Mouse (Mus musculus) erythroblast, embryonic 14.5 days (primary cell): ENCODE results near the gene Igsf8. TPM values are rescaled to one million over a fixed set of nuclear protein-coding genes. Genes with fewer than 3 reads are reported as not detected.

ENCODE experiments used
- H3K27me3 ChIP-seq: 2 replicates; pipeline ENCODE4 v1.6.1; 2012; ENCODE audit warnings: inconsistent platforms; ENCODE audit not compliant: control insufficient read depth
- H3K36me3 ChIP-seq: 2 replicates; pipeline ENCODE4 v1.6.1; 2012; ENCODE audit warnings: mild to moderate bottlenecking, inconsistent platforms; ENCODE audit not compliant: control insufficient read depth
- H3K4me1 ChIP-seq: 2 replicates; pipeline ENCODE4 v1.6.1; 2012; ENCODE audit warnings: inconsistent platforms; ENCODE audit not compliant: control insufficient read depth
- H3K4me3 ChIP-seq: replicated peaks from 2 replicates; pipeline ENCODE3; 2012; ENCODE audit warnings: moderate library complexity, mild to moderate bottlenecking, inconsistent platforms
- H3K9me3 ChIP-seq: 2 replicates; pipeline ENCODE4 v1.6.1; 2012; ENCODE audit warnings: low read length, inconsistent platforms, mixed read lengths; ENCODE audit not compliant: control insufficient read depth
- GATA1 ChIP-seq: IDR thresholded peaks from 2 replicates; pipeline ENCODE4 v1.6.1; 2012; ENCODE audit warnings: low read length, inconsistent platforms, mixed read lengths
- TAL1 ChIP-seq: IDR thresholded peaks from 3 replicates; pipeline ENCODE4 v1.6.1; 2012; ENCODE audit warnings: low read length, inconsistent platforms, mixed read lengths
- polyA plus RNA-seq: library from polyadenylated mRNA; stranded (reverse); fragments of >175 nt; gene quantifications from 2 replicates; pipeline ENCODE4 v1.2.3, GENCODE M21; 2012

The Igsf8 gene
- polyA plus RNA-seq, 1 experiment = 2.7 TPM

GRCm38 (mm10) chr1:172306885-172307284, 45.4 kb downstream of the Igsf8 start:
- Histone ChIP-seq H3K36me3 (no peaks in the 10 kb centered on the region), H3K4me1 (peaks cover 44% of the 10 kb centered on the region), H3K4me3 (no peak overlapping the region), H3K9me3 (no peaks in the 10 kb centered on the region), H3K27me3 (peaks cover 14% of the 10 kb centered on the region)
- TF ChIP-seq TAL1 = no peak
- TF ChIP-seq GATA1 = no peak

DNA sequence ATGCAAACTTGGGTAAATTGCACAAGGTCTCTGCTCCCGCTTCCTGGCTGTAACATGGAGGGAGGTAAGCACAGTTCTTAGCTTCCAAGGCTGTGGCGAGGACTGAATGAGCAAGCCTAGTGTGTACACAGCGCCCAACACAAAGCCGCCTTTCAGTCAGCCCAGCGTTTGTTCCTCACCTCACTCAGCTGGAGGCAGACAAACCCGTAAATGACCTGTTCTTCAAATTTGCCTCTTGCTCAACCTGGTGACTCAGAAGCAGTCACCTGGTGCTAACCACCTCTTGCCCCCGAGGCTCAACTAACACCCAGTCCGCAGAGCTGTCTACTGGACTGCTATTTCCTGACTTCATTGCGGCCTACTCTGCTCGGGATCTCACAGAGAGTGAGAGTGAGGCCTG, 46.5 kb downstream of the Igsf8 start:
- H3K4me1 ChIP-seq = peaks cover 54% of the 10 kb centered on the region
- no peaks in the 10 kb centered on the region for H3K36me3 ChIP-seq
- H3K27me3 ChIP-seq = peaks cover 13% of the 10 kb centered on the region
- TF ChIP-seq GATA1 (no peak), TAL1 (no peak)
- H3K4me3 ChIP-seq = no peak overlapping the region
- H3K9me3 ChIP-seq = no peaks in the 10 kb centered on the region

DNA sequence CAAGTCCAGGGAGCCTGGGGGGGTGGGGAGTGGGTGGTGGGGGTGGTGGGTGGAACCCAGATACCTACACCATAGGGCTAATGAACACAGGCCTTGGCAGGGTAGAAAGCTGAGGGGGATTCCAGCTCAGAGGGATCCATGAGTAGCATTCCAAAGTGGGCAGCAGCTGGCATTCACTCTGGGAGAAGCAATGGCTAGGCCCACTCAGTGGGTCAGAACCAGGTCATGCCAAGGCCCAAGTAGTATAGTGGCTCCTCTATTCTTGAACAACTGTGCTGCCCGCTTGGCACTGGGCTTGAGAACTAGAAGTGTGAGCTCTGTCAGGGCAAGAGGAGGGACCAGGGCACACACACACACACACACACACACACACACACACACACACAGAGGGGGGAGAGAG, 47.0 kb downstream of the Igsf8 start:
- Histone ChIP-seq H3K4me3 (no peak overlapping the region), H3K36me3 (no peaks in the 10 kb centered on the region), H3K9me3 (no peaks in the 10 kb centered on the region), H3K27me3 (peaks cover 9% of the 10 kb centered on the region), H3K4me1 (peaks cover 58% of the 10 kb centered on the region)
- TF ChIP-seq GATA1 = no peak
- no peak for TF ChIP-seq TAL1

- peaks cover 54% of the 10 kb centered on the region for H3K4me1 ChIP-seq
These were observed 48.4 kb downstream of the Igsf8 start for GRCm38 (mm10) chr1:172309699-172310398.

GRCm38 (mm10) chr1:172311248-172311906, 49.9 kb downstream of the Igsf8 start:
- Histone ChIP-seq H3K9me3 (no peaks in the 10 kb centered on the region), H3K4me1 (peaks cover 51% of the 10 kb centered on the region), H3K27me3 (no peaks in the 10 kb centered on the region), H3K4me3 (peak overlapping the region; percentile 82), H3K36me3 (peaks cover 6% of the 10 kb centered on the region)
- TF ChIP-seq GATA1 (no peak), TAL1 (no peak)

More at GRCm38 (mm10) chr1:172309699-172310398, 48.4 kb downstream of the Igsf8 start:
- no peak for TF ChIP-seq TAL1
- no peak for TF ChIP-seq GATA1
- H3K9me3 ChIP-seq = no peaks in the 10 kb centered on the region
- no peaks in the 10 kb centered on the region; the same call in 1 of the 2 replicates for H3K27me3 ChIP-seq
- H3K36me3 ChIP-seq = no peaks in the 10 kb centered on the region
- H3K4me3 ChIP-seq = peak overlapping the region; percentile 60

DNA sequence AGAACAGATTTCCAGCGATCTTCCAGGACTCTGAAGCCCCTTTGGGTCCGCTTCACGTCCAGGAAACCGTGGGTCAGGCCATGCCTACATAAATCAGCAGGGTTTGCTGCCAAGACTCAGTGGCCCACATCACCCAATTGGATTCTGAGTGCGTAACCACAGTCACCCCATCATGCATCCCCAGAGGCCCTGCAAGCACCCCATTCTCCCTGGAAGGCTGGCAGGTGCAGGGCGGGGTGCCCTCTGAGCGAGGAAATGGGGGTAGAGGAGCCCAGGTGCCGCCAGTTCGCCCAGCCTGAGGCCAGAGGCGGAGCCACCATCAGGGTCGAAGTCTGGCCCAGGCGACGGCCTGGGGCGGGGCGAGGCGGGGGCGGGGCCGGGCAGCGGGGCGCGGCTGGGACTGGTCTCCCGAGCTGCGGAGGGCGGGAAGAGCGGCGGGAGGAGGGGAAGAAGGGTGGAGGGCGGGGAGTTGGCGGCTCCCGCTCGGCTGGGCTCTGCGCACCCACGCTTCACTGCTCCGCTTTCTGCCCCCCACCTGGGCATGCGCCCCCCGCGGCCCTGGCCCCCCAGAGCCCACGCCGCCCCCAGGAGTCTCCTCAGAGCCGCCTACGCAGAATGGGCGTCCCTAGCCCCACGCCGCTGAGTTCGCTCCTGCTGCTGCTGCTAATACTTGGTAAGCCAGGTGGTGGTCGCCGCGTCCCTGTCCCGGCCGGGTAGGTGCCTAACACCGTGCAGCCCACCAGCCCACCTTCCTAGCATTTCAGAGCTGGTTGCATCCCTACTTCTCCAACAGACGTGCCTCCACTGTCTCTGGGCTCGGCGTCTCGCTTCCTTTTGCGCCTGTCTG, 50.7 kb downstream of the Igsf8 start:
- TF ChIP-seq GATA1 = no peak
- no peak for TF ChIP-seq TAL1
- Histone ChIP-seq H3K4me3 (peak overlapping the region; percentile 82), H3K27me3 (no peaks in the 10 kb centered on the region), H3K36me3 (peaks cover 7% of the 10 kb centered on the region), H3K4me1 (peaks cover 51% of the 10 kb centered on the region), H3K9me3 (no peaks in the 10 kb centered on the region)

DNA sequence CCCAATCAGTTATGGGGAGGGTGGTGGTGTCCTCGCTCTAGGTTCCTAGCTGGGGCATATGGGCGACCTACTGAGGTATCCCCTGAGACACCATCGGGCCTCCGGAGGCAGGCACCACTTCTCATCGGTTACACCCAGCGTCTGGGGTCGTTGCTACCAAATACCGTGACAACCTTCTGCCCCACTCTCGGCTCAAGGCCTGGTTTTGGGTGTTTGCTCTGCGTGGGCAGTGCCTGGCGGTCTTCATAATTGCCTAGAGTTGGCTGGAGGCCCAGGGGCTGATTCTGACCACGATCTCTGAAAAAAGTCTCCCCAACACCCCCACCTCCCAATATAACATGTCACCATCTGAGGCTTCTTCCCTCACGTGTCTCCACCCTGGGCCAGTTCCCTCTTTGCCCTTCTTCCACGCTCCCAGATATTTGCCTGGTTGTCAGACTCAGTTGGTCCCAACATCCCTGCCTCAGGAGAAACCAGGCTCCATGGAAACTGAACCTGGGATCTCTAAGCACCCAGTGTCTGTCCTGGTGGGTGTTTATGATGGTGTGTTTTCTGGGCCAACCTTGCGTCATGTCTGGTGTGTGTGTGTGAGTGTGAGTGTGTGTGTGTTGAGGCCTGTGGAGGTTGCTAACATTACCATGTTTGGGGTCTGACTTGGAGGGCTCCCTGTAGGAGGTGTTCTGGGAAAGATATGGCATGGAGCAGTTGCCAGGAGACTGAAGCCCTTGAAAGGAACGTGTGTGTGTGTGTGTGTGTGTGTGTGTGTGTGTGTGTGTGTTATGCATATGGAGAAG, 51.5 kb downstream of the Igsf8 start:
- Histone ChIP-seq H3K36me3 (peaks cover 14% of the 10 kb centered on the region), H3K27me3 (no peaks in the 10 kb centered on the region), H3K4me3 (peak overlapping the region; percentile 82), H3K4me1 (peaks cover 51% of the 10 kb centered on the region), H3K9me3 (no peaks in the 10 kb centered on the region)
- TF ChIP-seq TAL1 = no peak
- no peak for TF ChIP-seq GATA1

DNA sequence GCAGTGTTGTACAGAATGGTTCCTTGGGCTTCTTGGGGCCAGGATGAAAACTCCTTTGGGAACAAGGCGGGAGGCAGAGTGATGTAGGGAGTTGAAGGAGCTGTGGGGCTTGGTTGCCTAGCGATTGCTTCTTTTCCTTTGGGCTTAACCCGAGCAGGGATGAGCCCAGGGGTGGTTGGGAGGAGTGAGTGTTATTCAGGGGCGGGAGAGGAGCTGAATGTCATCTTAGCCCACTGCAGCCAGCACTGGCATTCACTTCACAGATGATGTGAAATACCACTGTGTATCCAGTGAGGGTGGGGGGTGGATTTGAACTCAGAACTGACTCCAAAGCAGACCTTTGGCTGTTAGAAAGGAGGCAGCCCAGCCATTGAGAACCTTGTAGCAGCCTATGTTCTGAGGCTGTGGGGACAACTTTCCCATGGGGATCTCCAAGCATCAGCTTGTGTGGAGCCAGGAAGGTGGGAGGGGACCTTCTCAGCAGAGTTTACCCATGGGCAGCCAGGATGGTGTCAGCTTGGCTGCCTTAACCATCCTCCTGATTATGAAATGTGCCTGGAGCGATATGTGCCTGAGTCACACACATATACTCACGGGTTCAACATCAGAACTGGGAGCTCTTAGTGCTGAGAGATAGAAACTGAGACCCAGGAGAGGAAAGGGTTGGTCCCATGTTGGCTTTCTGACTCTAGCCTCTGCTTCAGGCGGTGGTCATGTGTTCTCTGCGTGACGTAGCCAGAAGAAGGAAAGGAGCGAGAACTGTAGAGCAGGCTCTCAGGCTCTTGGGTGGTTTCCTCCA, 52.4 kb downstream of the Igsf8 start:
- Histone ChIP-seq H3K36me3 (peaks cover 23% of the 10 kb centered on the region), H3K4me1 (peaks cover 51% of the 10 kb centered on the region), H3K9me3 (no peaks in the 10 kb centered on the region), H3K27me3 (no peaks in the 10 kb centered on the region), H3K4me3 (peak overlapping the region; percentile 82)
- TF ChIP-seq TAL1 (no peak), GATA1 (no peak)
